Mouse (Mus musculus) lung, adult 2 months (tissue): ENCODE measurements at regions not wholly inside any gene's neighbourhood (a gene's known extent, or its start where the extent isn't known, plus 50 kb on each side); places are given as distances from the start of the nearest gene placed in this dataset.

ENCODE experiments used
- DNase-seq: peaks from one replicate; pipeline ENCODE4 v3.0.0; 2022
- H3K4me1 ChIP-seq: fragments of 200-500 bp; 2 replicates; pipeline ENCODE4 v1.6.1; 2011; ENCODE audit warnings: low read length; ENCODE audit not compliant: control insufficient read depth, insufficient read depth
- H3K4me3 ChIP-seq: fragments of 200-500 bp; replicated peaks from 2 replicates; pipeline ENCODE3; 2011; ENCODE audit warnings: low read depth, mild to moderate bottlenecking, control low read depth, low read length; ENCODE audit errors: extremely low read depth
- CTCF ChIP-seq: fragments of 200-500 bp; IDR thresholded peaks from 2 replicates; pipeline ENCODE4 v1.5.1; 2011; ENCODE audit warnings: mild to moderate bottlenecking, low read length, control low read depth; ENCODE audit not compliant: insufficient read depth
- POLR2A ChIP-seq: fragments of 200-500 bp; IDR thresholded peaks from 2 replicates; pipeline ENCODE4 v1.6.1; 2011; ENCODE audit warnings: low read depth, mild to moderate bottlenecking, control low read depth, low read length, borderline replicate concordance; ENCODE audit errors: extremely low read depth
- WGBS: fragments of 180-500 bp; shearing (Covaris S2); methylation state at CpG from one replicate; pipeline ENCODE4 v1.1.7; 2018; 5-methylcytosine and 5-hydroxymethylcytosine counted together

- TF ChIP-seq POLR2A = no peak
- TF ChIP-seq CTCF = no peak
- DNase-seq = no peak
- Histone ChIP-seq H3K4me1 (no peaks in the 10 kb centered on the region), H3K4me3 (no peak overlapping the region)
- WGBS = 40% methylated on average over 3 of the region's 3 CpGs
Observed at GRCm38 (mm10) chr9:85538557-85538956, 210.6 kb downstream of the Ibtk start.

- no peak for DNase-seq
Observed at GRCm38 (mm10) chr9:85528421-85528820, 201.3 kb upstream of the Tent5a start.

GRCm38 (mm10) chr9:85524733-85525132 lies 197.6 kb upstream of the Tent5a start:
- no peak for DNase-seq
- TF ChIP-seq CTCF (no peak), POLR2A (no peak)
- H3K4me1 ChIP-seq = no peaks in the 10 kb centered on the region
- no peak overlapping the region for H3K4me3 ChIP-seq

More at GRCm38 (mm10) chr9:85528421-85528820, 201.3 kb upstream of the Tent5a start:
- no peak overlapping the region for H3K4me3 ChIP-seq
- 78% methylated on average over 3 of the region's 3 CpGs for WGBS
- TF ChIP-seq CTCF (no peak), POLR2A (no peak)
- H3K4me1 ChIP-seq = no peaks in the 10 kb centered on the region

GRCm38 (mm10) chr9:85521342-85521741 lies 194.2 kb upstream of the Tent5a start:
- no peak for DNase-seq
- 60% methylated on average over 2 of the region's 2 CpGs for WGBS

GRCm38 (mm10) chr9:85520941-85521340 lies 193.8 kb upstream of the Tent5a start:
- DNase-seq = no peak
- 81% methylated on average over 6 of the region's 6 CpGs for WGBS
- Histone ChIP-seq H3K4me1 (no peaks in the 10 kb centered on the region), H3K4me3 (no peak overlapping the region)
- no peak for TF ChIP-seq CTCF
- no peak for TF ChIP-seq POLR2A

More at GRCm38 (mm10) chr9:85521342-85521741, 194.2 kb upstream of the Tent5a start:
- TF ChIP-seq POLR2A (no peak), CTCF (no peak)
- H3K4me1 ChIP-seq = no peaks in the 10 kb centered on the region
- H3K4me3 ChIP-seq = no peak overlapping the region

GRCm38 (mm10) chr9:85499006-85499405 lies 171.9 kb upstream of the Tent5a start:
- no peaks in the 10 kb centered on the region for H3K4me1 ChIP-seq
- no peak for DNase-seq
- H3K4me3 ChIP-seq = no peak overlapping the region
- no peak for TF ChIP-seq POLR2A
- TF ChIP-seq CTCF = no peak
- 78% methylated on average over 4 of the region's 4 CpGs for whole genome bisulfite sequencing

GRCm38 (mm10) chr9:85497348-85497747 lies 170.2 kb upstream of the Tent5a start:
- Histone ChIP-seq H3K4me1 (no peaks in the 10 kb centered on the region), H3K4me3 (no peak overlapping the region)
- 91% methylated on average over 1 of the region's 1 CpGs for WGBS
- TF ChIP-seq POLR2A (no peak), CTCF (no peak)
- no peak for DNase-seq

GRCm38 (mm10) chr9:85496506-85497239 lies 169.5 kb upstream of the Tent5a start:
- TF ChIP-seq CTCF (no peak), POLR2A (no peak)
- Histone ChIP-seq H3K4me3 (no peak overlapping the region), H3K4me1 (no peaks in the 10 kb centered on the region)
- DNase-seq = no peak
- 58% methylated on average over 8 of the region's 8 CpGs for WGBS

- 78% methylated on average over 4 of the region's 4 CpGs for WGBS
- H3K4me3 ChIP-seq = no peak overlapping the region
- no peak for DNase-seq
- no peak for TF ChIP-seq CTCF
- TF ChIP-seq POLR2A = no peak
- no peaks in the 10 kb centered on the region for H3K4me1 ChIP-seq
Observed at GRCm38 (mm10) chr9:85495056-85495455, 167.9 kb upstream of the Tent5a start.

- Histone ChIP-seq H3K4me3 (no peak overlapping the region), H3K4me1 (no peaks in the 10 kb centered on the region)
- WGBS = 67% methylated on average over 4 of the region's 4 CpGs
- DNase-seq = no peak
- TF ChIP-seq POLR2A (no peak), CTCF (no peak)
Observed at GRCm38 (mm10) chr9:85493760-85494159, 166.6 kb upstream of the Tent5a start.

GRCm38 (mm10) chr9:85490367-85490766 lies 163.2 kb upstream of the Tent5a start:
- no peak for TF ChIP-seq CTCF
- TF ChIP-seq POLR2A = no peak
- 82% methylated on average over 3 of the region's 3 CpGs for WGBS
- Histone ChIP-seq H3K4me1 (no peaks in the 10 kb centered on the region), H3K4me3 (no peak overlapping the region)
- no peak for DNase-seq
